Mouse (Mus musculus) left cerebral cortex, postnatal 36 days (tissue): ENCODE results near the gene Dnase1l2. TPM values are rescaled to one million over a fixed set of nuclear protein-coding genes. Genes with fewer than 3 reads are reported as not detected.

ENCODE experiments used
- DNase-seq, 2 experiments: peaks; one replicate each; pipeline ENCODE4 v3.0.0; 2021 to 2022; ENCODE audit warnings: low spot score in 2 of 2, mixed read lengths in 1 of 2
- intact Hi-C: fragments of 180-260 bp; cut with DNase I; formaldehyde crosslinking; loops from one replicate; pipeline ENCODE4 v1.15.1; 2025
- total RNA-seq, 2 experiments: library from RNA; stranded (reverse); gene quantifications; 2 replicates each; pipeline ENCODE4 v1.2.3; 2021

Gene Dnase1l2
- 1 to 10 TPM; 3.2 to 7.2 TPM for total RNA-seq

DNA sequence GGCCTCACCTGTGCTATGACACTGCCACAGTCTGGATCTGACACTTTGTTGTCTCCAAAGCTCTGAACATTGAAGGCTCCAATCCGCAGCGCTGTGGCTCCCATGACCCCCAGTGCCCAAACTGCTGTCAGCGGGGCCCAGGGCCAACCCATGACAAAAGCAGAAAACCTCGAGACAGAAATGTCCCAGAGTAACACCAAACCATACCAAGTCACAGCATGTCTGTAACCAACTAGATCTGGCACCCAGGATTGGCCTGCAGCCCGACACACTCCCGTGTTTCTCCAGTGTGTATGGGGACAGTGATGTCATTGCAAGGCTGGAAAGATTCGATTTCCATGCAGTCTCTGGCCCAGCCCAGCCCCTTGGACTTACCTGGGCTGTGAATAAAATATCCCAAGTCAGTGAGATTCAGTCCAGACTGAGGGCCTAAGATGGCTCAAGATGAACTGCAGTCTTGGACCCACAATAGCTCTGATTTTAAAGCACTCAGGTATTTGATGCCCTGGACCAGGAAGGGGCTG is at the start of gene Dnase1l2:
Gene Dnase1l2 (minus strand): TSS at position 474 of the 524 bp plus-strand sequence.
- intact Hi-C loops, result no loop called here
- DNase-seq, result no peak

- intact Hi-C loops, result no loop called here
- DNase-seq, result peak; percentile 6 to 26
Measured at GRCm38 (mm10) chr17:24490399-24490798, 47.5 kb upstream of the Dnase1l2 start.

DNA sequence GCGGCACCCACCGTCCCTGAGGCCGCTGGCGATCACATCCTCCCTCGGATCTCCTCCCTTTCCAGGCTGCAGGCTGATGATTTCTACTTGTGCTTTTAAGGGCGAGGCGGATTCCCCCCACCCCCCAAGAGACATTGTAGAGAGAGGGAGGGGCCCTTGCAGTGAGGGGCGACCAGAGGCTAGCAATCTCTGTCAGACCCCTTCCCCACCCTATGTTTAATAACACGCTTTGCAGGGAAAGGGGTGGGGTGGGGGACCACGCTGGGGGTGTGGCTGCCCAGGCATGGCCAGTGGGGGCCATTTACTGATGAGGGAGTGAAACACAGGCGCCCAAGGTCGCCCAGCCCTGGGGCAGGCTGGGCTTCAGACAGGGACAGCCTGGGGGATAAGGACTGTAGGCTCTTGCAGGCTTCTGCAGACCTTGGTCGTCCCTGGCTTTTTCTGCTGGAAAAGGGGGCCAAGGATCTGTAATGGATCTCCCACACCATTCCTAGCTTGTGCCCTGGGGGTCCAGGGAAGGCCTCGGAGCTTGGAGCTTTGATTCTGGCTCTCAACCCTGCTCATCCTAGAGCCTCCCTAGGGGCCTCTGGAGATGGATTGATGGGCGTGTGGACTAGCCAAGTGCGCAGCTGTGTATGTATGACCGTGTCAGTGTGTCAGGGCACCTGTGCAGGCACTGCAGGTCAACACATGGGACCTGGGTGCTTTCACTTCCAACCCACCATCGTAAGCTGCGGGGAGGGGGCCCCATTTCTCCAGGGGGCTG is 46.5 kb upstream of the Dnase1l2 start:
- peak; percentile 6 to 7 for DNase-seq
- intact Hi-C loops, result no loop called here

DNA sequence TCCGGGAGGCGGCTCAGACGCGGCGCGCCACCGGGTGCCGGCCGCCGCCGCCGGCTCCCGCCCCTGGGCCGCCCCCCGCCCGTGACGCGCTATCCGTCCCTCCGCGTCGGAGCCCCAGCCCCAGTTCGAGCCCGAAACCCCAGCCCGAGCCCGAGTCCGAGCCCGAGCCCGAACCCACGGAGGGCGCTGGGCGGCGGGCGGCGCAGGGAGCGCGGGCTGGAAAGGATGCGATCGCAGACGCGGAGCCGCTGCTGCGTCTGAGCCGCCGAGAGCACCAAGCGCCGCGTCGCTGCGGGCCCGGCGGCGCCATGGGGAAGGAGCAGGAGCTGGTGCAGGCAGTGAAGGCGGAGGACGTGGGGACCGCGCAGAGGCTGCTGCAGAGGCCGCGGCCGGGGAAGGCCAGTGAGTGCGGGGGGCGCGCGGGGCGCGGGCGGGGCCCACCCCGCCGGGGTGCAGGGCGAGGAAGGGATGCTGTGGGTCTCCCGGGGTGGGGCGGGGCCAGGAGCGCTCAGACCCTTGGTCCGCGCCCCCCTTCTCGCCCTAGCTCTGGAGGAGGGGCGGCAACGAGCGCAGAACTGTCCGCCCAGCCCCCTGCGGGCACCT is 45.9 kb upstream of the Dnase1l2 start:
- DNase-seq, result peak in 1 of 2 experiments; percentile 76
- intact Hi-C loops, result no loop called here

DNA sequence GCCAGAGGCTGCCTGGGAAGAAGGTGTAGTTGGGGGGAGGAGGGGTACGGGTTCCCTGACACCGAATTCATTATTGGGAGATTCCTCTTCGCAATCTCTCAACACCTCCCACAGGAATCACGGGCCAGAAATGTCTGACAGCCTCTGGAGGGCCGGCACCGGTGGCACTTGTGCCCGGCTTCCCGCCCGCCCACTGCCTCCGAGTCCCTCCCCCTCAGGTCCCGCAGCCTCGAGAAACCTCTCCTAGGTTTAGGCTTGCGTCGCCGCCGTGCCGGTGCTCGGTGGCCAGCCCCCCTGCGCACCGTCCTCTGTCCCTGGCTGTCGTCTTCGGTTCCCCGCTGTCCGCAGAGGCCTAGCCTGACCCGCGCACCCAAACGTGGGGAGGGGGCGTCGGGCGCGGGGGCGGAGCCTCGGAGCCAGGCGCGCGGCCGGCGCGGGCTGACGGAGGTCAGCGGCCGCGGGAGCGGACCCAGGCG is 45.3 kb upstream of the Dnase1l2 start, which contains the start of gene Caskin1:
Gene Caskin1 (plus strand): TSS at position 416 of the 476 bp plus-strand sequence.
- intact Hi-C loops, result no loop called here

DNA sequence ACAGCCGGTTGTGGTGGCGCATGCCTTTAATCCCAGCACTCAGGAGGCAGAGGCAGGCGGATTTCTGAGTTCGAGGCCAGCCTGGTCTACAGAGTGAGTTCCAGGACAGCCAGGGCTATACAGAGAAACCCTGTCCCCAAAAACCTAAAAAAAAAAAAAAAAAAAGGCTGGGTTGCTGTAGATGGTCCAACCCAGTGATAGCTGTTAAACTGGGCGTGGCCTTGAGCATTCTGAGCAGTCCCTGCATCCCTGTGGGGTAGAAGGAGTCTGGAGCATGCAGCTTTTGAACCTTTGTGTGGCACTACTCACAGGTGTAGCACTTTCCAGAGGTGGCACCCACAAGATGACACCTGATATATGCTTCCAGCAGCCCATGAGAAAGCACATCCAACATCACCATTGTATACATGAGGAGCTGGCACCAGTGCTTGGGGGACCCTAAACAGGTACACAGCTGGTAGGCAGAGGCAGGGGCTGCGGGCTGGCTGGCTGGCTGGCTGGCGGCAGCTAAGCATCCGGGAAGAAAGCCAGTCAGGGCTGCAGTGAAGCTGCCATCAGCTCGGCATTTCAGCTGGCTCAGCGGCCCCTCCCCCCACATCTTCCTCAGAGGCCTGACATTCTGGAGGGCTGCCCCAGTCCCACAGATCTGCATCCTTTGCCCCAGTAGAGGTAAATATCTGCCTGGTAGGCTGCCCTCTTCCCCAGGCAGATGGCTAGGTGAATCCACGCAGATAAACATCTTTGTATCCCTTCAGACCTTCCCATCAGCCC is 42.4 kb upstream of the Dnase1l2 start:
- DNase-seq, result no peak
- intact Hi-C loops, result no loop called here

More for the DNA sequence above, 45.3 kb upstream of the Dnase1l2 start, which contains the start of gene Caskin1:
- DNase-seq, result peak; percentile 60 to 72

DNA sequence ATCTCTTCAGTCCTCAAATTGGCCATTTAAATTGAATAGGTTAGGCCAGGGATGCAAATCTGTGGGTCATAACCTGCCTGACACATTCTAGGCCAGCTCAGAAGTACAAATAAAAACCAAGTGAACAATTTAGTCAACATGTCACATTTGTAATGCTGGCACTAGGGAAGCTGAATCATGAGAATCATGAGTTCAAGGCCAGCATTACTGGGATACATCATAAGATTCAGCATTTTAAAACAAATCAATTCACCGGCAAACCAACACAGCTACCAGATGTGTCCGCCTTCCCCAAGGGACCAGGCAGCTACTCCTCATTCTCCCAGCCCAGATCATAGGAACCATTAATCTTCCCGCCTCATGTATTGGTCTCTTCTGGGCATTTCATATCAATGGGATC is 40.6 kb upstream of the Dnase1l2 start:
- no peak for DNase-seq
- intact Hi-C loops, result no loop called here

GRCm38 (mm10) chr17:24481027-24481815 is 38.3 kb upstream of the Dnase1l2 start:
- intact Hi-C loops, result no loop called here

GRCm38 (mm10) chr17:24480201-24480826 is 37.4 kb upstream of the Dnase1l2 start:
- intact Hi-C loops, result no loop called here

More at GRCm38 (mm10) chr17:24481027-24481815, 38.3 kb upstream of the Dnase1l2 start:
- no peak for DNase-seq

GRCm38 (mm10) chr17:24479431-24479830 is 36.5 kb upstream of the Dnase1l2 start:
- intact Hi-C loops, result loop anchor here (5.0 kb wide), 1 partner anchor 33 kb away; no protein-coding TSS in a partner anchor
- no peak for DNase-seq

More at GRCm38 (mm10) chr17:24480201-24480826, 37.4 kb upstream of the Dnase1l2 start:
- DNase-seq, result no peak

- intact Hi-C loops, result loop anchor here (5.0 kb wide), 1 partner anchor 33 kb away; no protein-coding TSS in a partner anchor
- DNase-seq, result peak; percentile 98
Measured at GRCm38 (mm10) chr17:24478663-24479380, 35.9 kb upstream of the Dnase1l2 start, which contains the start of gene Mlst8. Gene Mlst8 (minus strand): TSS chr17:24479078.

DNA sequence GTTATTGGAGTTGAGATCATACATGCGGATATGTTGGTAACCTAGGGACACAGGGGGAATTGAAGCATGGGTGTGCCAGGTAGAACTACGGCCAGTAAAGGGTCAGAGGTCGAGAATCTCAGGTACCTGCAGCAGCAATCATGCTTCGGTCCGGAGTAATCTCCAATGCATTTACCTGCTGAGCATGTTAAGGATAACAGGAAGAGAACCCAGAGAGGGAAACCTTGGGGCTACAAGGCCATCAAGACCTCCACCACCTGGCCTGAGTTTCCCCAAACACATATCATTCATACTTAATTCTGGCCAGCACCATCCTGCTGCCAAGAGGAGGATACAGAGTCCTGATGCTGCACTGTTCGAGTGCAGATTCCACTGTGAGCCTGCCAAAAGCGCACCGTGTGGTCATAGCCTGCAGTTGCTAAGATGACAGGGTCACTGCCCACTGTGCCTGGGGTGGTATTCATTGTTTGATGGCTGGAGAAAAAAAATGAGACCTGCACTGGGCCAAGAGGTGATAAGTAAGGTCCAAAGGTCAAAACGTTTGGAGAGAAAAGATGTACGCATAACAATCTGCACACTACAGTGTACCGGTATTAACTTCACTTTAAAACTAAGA is 35.2 kb upstream of the Dnase1l2 start:
- no peak for DNase-seq
- intact Hi-C loops, result loop anchor here (5.0 kb wide), 1 partner anchor 34 kb away; no protein-coding TSS in a partner anchor

- intact Hi-C loops, result loop anchor here (5.0 kb wide), 1 partner anchor 35 kb away; no protein-coding TSS in a partner anchor
- DNase-seq, result no peak
Measured at GRCm38 (mm10) chr17:24477053-24477984, 34.4 kb upstream of the Dnase1l2 start.

- intact Hi-C loops, result loop anchor here (5.0 kb wide), 1 partner anchor 36 kb away; no protein-coding TSS in a partner anchor
- DNase-seq, result no peak
Measured at GRCm38 (mm10) chr17:24476022-24476776, 33.3 kb upstream of the Dnase1l2 start.

GRCm38 (mm10) chr17:24475586-24475985 is 32.7 kb upstream of the Dnase1l2 start:
- intact Hi-C loops, result loop anchor here (5.0 kb wide), 1 partner anchor 37 kb away; no protein-coding TSS in a partner anchor
- DNase-seq, result no peak
